Mouse (Mus musculus) limb, embryonic 12.5 days (tissue): ENCODE measurements around the gene Ascl3. TPM values are rescaled to one million over a fixed set of nuclear protein-coding genes. Genes with fewer than 3 reads are reported as not detected.

Source experiments
- ATAC-seq: fragments of 200-750 bp; cut with Nextera tagmentation; 2 replicates; pipeline ENCODE4 v1.8.0; 2017; ENCODE audit warnings: low read depth, moderate TSS enrichment; ENCODE audit not compliant: insufficient number of reproducible peaks, insufficient read depth, low FRiP score, low TSS enrichment
- H3K27ac ChIP-seq: fragments of 300-500 bp; sonication (generic); 2 replicates; pipeline ENCODE4 v1.5.1; 2016; ENCODE audit warnings: mild to moderate bottlenecking, moderate library complexity
- H3K27me3 ChIP-seq: fragments of 300-500 bp; sonication (generic); 2 replicates; pipeline ENCODE4 v1.6.1; 2016; ENCODE audit warnings: mild to moderate bottlenecking, moderate library complexity
- H3K36me3 ChIP-seq: fragments of 300-500 bp; sonication (generic); 2 replicates; pipeline ENCODE4 v1.6.1; 2016; ENCODE audit warnings: mild to moderate bottlenecking, moderate library complexity
- H3K4me1 ChIP-seq: fragments of 300-500 bp; sonication (generic); replicated peaks from 2 replicates; pipeline ENCODE4 v1.6.1; 2016
- H3K4me2 ChIP-seq: fragments of 300-500 bp; sonication (generic); 2 replicates; pipeline ENCODE4 v1.6.1; 2016; ENCODE audit warnings: mild to moderate bottlenecking, moderate library complexity
- H3K4me3 ChIP-seq: fragments of 300-500 bp; sonication (generic); replicated peaks from 2 replicates; pipeline ENCODE4 v1.5.1; 2016; ENCODE audit warnings: mild to moderate bottlenecking
- H3K9ac ChIP-seq: fragments of 300-500 bp; sonication (generic); replicated peaks from 2 replicates; pipeline ENCODE4 v1.6.1; 2016; ENCODE audit warnings: mild to moderate bottlenecking, moderate library complexity
- H3K9me3 ChIP-seq: fragments of 300-500 bp; sonication (generic); 2 replicates; pipeline ENCODE4 v1.6.1; 2016; ENCODE audit warnings: mild to moderate bottlenecking, moderate library complexity
- WGBS: fragments of 180-500 bp; shearing (Covaris S2); methylation state at CpG from one replicate; pipeline ENCODE4 v1.1.7; 2016; 5-methylcytosine and 5-hydroxymethylcytosine counted together
- polyA plus RNA-seq: library from polyadenylated mRNA; unstranded; fragments of >200 nt; fragmentation: Nextera tagmentation; extraction: Ambion mirVana; gene quantifications from 2 replicates; pipeline ENCODE4 v1.2.1, GENCODE M21; 2016

Ascl3 gene
- polyA plus RNA-seq, 1 experiment from 2014 or later = not detected

DNA sequence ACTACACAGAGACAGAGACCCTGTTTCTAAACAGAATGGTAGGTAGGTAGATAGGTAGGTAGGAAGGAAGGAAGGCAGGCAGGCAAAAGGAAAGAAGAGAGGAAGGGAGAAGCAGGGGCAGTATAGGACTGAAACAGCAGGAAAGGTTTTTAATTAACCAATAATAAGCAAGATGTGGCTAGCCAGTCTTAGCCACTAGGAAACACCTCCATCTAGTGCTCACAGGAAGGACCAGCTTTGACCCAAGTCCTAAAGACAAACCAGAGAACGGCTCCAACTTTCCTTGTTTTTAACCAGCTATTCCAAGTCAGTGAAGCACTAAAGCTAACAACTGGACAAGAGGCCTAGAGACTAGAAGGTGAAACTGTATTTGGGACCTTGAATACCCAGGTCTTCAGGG is 16.2 kb upstream of the Ascl3 start:
- Histone ChIP-seq H3K27me3 (no peaks in the 10 kb centered on the region), H3K36me3 (peaks cover 17% of the 10 kb centered on the region), H3K27ac (no peak overlapping the region), H3K4me3 (no peak overlapping the region), H3K4me1 (peaks cover 8% of the 10 kb centered on the region), H3K9ac (no peak overlapping the region), H3K9me3 (no peaks in the 10 kb centered on the region), H3K4me2 (no peak overlapping the region)
- 80% methylated on average over 1 of the region's 1 CpGs for WGBS
- no peak for ATAC-seq

DNA sequence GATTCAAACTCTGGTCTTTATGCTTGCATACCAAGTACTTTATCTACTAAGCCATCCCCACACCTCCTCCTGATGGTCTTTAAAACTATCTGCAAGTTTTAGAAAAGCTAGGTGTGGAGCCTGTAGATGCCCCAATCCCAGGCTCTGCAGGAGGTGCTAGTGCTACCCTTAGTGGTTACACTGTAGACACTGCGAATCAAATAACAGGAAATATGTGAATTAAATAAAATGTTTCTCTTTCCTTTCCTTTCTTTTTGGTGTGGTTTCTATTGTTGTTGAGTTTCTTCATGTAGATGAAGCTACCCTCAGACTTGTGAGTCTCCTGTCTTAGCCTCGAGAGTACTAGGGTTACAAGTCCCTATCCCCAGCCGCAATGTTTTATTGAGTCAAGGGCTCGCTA is 10.2 kb upstream of the Ascl3 start:
- Histone ChIP-seq H3K36me3 (peaks cover 19% of the 10 kb centered on the region), H3K4me2 (no peak overlapping the region), H3K9me3 (no peaks in the 10 kb centered on the region), H3K4me3 (no peak overlapping the region), H3K9ac (no peak overlapping the region), H3K27me3 (no peaks in the 10 kb centered on the region), H3K27ac (no peak overlapping the region), H3K4me1 (no peaks in the 10 kb centered on the region)
- ATAC-seq = no peak
- WGBS = 86% methylated on average over 4 of the region's 4 CpGs

DNA sequence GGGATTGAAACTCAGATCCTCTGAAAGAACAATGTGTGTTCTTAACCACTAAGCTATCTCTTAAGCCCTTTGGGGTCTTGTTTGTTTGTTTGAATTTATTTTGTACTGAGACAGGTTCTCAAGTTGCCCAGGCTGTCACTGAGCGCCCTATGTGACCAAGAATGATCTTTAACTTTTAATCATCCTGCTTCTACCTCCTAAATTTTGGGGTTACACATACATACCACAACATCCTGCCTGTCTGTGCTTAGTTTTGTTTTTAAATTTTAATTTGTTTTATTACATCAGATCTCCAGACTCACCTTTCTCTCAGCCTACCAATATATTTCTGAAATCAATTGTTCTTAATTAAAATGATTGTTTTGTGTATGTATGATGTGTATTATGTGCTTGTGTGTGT is 9.5 kb upstream of the Ascl3 start:
- Histone ChIP-seq H3K9me3 (no peaks in the 10 kb centered on the region), H3K27ac (no peak overlapping the region), H3K36me3 (peaks cover 26% of the 10 kb centered on the region), H3K4me3 (no peak overlapping the region), H3K9ac (no peak overlapping the region), H3K27me3 (no peaks in the 10 kb centered on the region), H3K4me1 (no peaks in the 10 kb centered on the region), H3K4me2 (no peak overlapping the region)
- WGBS = 84% methylated on average over 1 of the region's 1 CpGs
- no peak for ATAC-seq

DNA sequence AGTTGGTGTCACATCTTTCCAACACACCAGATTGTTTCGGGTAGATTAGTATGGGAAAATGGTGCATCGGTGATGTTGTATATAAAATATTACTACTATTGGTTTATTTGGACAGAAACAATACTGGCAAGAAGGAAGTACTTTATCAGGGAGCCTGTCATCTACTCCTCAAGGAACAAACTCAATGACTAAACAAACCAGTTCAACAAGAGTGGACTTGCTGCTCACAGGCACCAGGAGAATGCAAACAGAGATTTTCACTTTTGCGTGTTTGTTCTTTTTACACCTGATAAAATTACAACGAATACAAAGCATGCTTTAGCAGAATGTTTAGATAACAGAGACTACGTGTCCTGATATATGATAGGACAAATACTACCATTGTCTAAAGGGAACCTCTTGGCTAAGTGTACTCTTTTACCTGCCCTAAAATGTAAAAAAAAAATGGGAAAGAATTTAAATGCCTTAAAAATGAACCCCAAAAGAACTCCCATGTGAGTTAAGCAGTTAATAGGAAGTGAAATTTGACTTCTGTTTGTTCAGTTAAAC is 8.4 kb upstream of the Ascl3 start:
- H3K27ac ChIP-seq = no peak overlapping the region
- no peaks in the 10 kb centered on the region for H3K4me1 ChIP-seq
- no peak overlapping the region for H3K9ac ChIP-seq
- no peak for ATAC-seq
- 88% methylated on average over 5 of the region's 5 CpGs for WGBS
- H3K4me3 ChIP-seq = no peak overlapping the region
- no peak overlapping the region for H3K4me2 ChIP-seq
- no peaks in the 10 kb centered on the region for H3K9me3 ChIP-seq
- H3K27me3 ChIP-seq = no peaks in the 10 kb centered on the region
- peaks cover 25% of the 10 kb centered on the region for H3K36me3 ChIP-seq

DNA sequence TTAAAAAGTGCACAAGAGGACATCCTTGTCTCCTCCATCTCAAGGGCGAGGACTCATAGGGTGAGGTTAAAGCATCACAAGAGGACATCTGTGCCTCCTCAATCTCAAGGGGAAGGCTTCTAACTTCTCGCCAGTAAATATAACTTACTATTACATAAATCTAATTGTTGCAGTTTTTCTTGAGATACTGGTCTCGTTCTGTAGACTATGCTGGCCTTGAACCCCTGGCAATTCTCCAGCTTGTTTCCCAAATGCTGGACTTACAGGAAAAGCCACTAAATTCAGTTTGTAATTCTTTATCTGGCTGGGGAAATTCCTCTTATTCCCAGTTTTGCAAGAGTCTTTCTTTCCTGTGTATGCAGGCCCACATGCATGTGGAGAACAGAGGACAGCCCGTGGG is 3.3 kb upstream of the Ascl3 start:
- Histone ChIP-seq H3K9me3 (no peaks in the 10 kb centered on the region), H3K27me3 (no peaks in the 10 kb centered on the region), H3K27ac (no peak overlapping the region), H3K4me3 (no peak overlapping the region), H3K4me1 (no peaks in the 10 kb centered on the region), H3K9ac (no peak overlapping the region), H3K4me2 (no peak overlapping the region), H3K36me3 (peaks cover 11% of the 10 kb centered on the region; the same call in 1 of the 2 replicates)
- WGBS = 89% methylated on average over 4 of the region's 4 CpGs
- ATAC-seq = no peak

DNA sequence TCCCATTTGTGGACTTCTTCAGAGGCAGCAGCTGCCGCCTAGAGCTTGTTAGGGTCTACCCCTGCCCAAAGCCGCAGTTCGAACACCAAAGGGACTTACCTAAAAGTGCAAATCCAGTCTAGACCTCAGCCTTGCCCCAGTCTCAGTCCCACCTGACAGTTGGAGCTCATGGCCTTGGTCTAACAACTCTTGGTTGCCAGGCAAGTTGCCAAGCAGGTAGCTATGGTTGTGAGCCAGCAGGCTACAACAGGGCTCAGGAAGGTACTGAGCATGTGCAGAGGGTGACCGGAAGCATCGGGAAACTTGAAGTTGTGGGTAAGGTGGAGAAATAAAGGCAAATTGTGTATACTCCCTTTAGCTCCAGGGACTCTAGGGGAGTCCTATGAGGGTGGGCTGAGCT is 7.8 kb downstream of the Ascl3 start, which contains the start of gene BC051019:
Gene BC051019, minus strand, starts transcription at position 154 of the 400 bp plus-strand sequence.
- no peak for ATAC-seq
- 0 out of 2 replicates have a peak, but pooled peaks cover 4% of the 10 kb centered on the region for H3K9me3 ChIP-seq
- peaks cover 5% of the 10 kb centered on the region; the same call in 1 of the 2 replicates for H3K27me3 ChIP-seq
- H3K4me3 ChIP-seq = no peak within 1 kb of the TSS
- no peak within 1 kb of the TSS for H3K27ac ChIP-seq
- H3K9ac ChIP-seq = no peak within 1 kb of the TSS
- H3K4me1 ChIP-seq = no peaks in the 10 kb centered on the region
- no peak within 1 kb of the TSS for H3K4me2 ChIP-seq
- no peaks in the 10 kb centered on the region for H3K36me3 ChIP-seq
- 93% methylated on average over 5 of the region's 5 CpGs for WGBS

DNA sequence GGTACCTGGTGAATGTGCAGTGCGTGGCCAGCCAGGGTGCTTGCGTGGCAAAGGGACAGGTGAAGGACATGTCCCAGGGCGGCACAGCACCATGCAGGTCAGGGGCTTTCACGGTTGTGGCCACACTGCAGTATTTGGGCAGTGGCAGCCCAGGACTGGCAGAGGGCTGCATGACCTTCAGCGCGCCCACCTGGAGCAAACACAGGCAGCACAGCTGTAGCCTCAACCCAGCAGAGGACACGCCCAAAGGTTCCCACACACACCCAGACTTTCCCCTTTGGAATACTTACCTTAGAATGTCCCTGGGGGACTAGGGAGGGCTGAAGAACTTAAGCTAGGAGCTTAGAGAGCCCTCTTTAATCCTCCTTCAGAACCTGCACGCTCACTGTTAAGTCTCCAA is 8.4 kb downstream of the Ascl3 start:
- no peak overlapping the region for H3K27ac ChIP-seq
- H3K4me1 ChIP-seq = no peaks in the 10 kb centered on the region
- H3K9ac ChIP-seq = no peak overlapping the region
- no peaks in the 10 kb centered on the region for H3K36me3 ChIP-seq
- H3K27me3 ChIP-seq = peaks cover 5% of the 10 kb centered on the region; the same call in 1 of the 2 replicates
- 0 out of 2 replicates have a peak, but pooled peaks cover 4% of the 10 kb centered on the region for H3K9me3 ChIP-seq
- no peak overlapping the region for H3K4me3 ChIP-seq
- H3K4me2 ChIP-seq = no peak overlapping the region
- WGBS = 95% methylated on average over 8 of the region's 8 CpGs
- no peak for ATAC-seq

DNA sequence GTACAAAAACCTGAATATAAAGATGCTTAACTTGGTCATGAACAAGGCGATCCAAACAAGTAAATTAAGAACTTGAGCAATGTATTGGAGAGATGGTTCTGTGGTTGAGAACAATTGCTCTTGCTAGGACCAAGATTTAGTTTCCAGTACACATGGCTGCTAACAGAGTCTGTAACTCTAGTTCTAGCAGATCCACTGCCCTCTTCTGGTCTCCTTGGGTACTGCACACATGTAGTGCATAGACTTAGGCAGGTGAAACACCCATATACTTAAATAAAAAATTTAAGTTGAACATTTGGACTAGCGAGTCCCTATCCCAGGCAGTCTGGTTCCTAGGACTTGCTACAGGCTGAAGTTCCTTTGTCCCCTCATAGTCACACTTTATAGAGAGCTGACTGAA is 8.9 kb downstream of the Ascl3 start:
- H3K27me3 ChIP-seq = peaks cover 2% of the 10 kb centered on the region; the same call in 1 of the 2 replicates
- no peaks in the 10 kb centered on the region for H3K36me3 ChIP-seq
- H3K4me3 ChIP-seq = no peak overlapping the region
- no peak for ATAC-seq
- H3K9me3 ChIP-seq = 0 out of 2 replicates have a peak, but pooled peaks cover 4% of the 10 kb centered on the region
- no peak overlapping the region for H3K9ac ChIP-seq
- no peak overlapping the region for H3K4me2 ChIP-seq
- no peak overlapping the region for H3K27ac ChIP-seq
- 92% methylated on average over 2 of the region's 2 CpGs for WGBS
- no peaks in the 10 kb centered on the region for H3K4me1 ChIP-seq

DNA sequence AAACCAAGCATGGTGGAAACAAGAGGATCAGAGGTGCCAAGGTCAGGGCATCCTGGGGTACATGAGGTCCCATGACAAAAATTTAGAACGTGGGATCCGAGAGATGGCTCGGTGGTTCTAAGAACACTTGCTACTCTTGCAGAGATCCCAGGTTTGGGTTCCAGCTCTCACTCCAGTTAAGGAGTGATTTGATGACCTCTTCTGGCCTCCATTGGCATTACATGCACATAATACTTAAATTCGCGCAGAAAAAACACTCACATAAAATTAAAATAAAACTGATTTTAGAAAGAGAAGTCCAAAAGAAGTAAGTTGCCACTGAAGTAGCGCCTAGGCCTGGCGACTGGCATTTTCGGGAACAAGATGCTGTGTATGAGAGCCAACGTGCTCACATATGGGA is 12.2 kb downstream of the Ascl3 start:
- ATAC-seq = no peak
- no peak overlapping the region for H3K27ac ChIP-seq
- no peak overlapping the region for H3K4me3 ChIP-seq
- 0 out of 2 replicates have a peak, but pooled peaks cover 4% of the 10 kb centered on the region for H3K9me3 ChIP-seq
- no peak overlapping the region for H3K9ac ChIP-seq
- no peaks in the 10 kb centered on the region for H3K4me1 ChIP-seq
- no peaks in the 10 kb centered on the region for H3K27me3 ChIP-seq
- 67% methylated on average over 9 of the region's 9 CpGs for WGBS
- H3K4me2 ChIP-seq = no peak overlapping the region
- no peaks in the 10 kb centered on the region for H3K36me3 ChIP-seq

DNA sequence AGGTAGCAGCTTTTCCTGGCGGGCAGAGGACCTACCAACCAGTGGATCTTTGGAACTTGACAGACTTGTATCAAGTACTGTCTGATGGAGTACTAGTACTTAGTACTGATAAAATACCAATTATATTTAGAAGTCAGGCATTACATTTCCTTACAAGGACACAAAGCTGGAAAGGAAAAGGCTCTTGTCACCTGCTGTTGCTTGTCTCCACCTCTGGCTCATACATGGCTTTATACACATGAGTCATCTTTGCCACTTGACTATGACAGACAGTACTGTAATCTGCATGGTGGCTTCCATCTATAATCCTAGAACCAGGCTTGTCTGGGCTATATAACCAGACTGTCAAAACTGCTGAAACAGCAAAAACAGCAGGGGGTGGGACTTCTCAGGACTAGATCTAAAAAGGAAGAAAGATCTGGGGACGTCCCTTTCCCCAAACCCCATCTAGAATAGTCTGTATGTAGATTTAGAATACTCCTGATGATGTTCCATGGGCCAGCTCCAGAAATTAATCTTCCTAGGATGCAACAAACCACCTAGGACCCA is 18.0 kb downstream of the Ascl3 start:
- H3K4me2 ChIP-seq = no peak overlapping the region
- H3K27ac ChIP-seq = no peak overlapping the region
- 89% methylated on average over 2 of the region's 2 CpGs for WGBS
- peaks cover 7% of the 10 kb centered on the region for H3K4me1 ChIP-seq
- no peak overlapping the region for H3K9ac ChIP-seq
- H3K27me3 ChIP-seq = no peaks in the 10 kb centered on the region
- no peak overlapping the region for H3K4me3 ChIP-seq
- peaks cover 38% of the 10 kb centered on the region for H3K36me3 ChIP-seq
- H3K9me3 ChIP-seq = no peaks in the 10 kb centered on the region
- ATAC-seq = no peak

DNA sequence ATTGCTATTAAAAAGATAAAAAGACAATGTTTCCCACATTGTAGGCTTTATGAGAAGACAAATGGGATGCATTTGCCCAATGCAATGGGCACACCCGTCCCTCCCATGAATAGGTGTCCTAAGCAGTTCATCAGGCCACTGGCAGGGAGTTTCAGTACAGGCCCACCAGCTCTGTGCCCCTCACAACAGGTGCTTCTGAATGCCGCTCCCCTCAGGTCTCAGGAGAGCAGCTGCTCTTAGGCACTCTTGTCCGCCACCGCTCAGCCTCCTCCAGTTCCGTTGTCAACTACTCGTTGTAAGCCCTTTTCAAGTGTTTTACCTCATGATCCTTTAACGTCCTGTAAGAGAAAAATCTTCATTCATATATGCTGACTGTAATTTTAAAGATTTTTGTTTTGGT is 19.3 kb downstream of the Ascl3 start:
- H3K36me3 ChIP-seq = peaks cover 38% of the 10 kb centered on the region
- 84% methylated on average over 7 of the region's 7 CpGs for WGBS
- H3K4me1 ChIP-seq = peaks cover 10% of the 10 kb centered on the region
- no peaks in the 10 kb centered on the region for H3K9me3 ChIP-seq
- H3K27ac ChIP-seq = no peak overlapping the region
- no peaks in the 10 kb centered on the region for H3K27me3 ChIP-seq
- no peak overlapping the region for H3K9ac ChIP-seq
- ATAC-seq = no peak
- no peak overlapping the region for H3K4me2 ChIP-seq
- H3K4me3 ChIP-seq = no peak overlapping the region

DNA sequence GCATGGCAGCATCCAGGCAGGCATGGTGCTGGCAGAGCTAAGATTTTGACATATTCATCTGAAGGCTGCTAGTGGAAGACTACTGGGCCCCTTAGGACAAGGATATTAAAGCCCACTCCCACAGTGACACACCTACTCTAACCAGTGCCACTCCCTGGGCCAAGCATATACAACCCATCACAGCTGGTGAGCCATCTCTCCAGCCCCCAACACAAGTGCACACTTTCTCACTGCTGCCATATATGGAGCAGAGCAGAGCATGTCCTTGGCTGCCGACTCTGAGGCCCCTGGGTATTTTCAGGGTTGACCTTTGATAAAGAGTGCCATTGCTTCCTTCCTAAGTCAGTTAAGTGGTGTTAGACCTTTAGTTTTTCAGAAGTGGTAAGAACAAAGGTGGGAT is 21.5 kb downstream of the Ascl3 start:
- no peak overlapping the region for H3K4me2 ChIP-seq
- H3K27ac ChIP-seq = no peak overlapping the region
- H3K4me1 ChIP-seq = peaks cover 10% of the 10 kb centered on the region
- no peaks in the 10 kb centered on the region for H3K9me3 ChIP-seq
- H3K36me3 ChIP-seq = peaks cover 38% of the 10 kb centered on the region
- WGBS = 73% methylated on average over 1 of the region's 1 CpGs
- H3K9ac ChIP-seq = no peak overlapping the region
- no peak overlapping the region for H3K4me3 ChIP-seq
- ATAC-seq = no peak
- no peaks in the 10 kb centered on the region for H3K27me3 ChIP-seq
